In genomic region chr17:29361982-29362691, GRCm38 (mm10) we compare ENCODE assay signal across 12 mouse cellular contexts. TPM values are rescaled to one million over a fixed set of nuclear protein-coding genes. Genes with fewer than 3 reads are reported as not detected.
DNase-seq lines count a peak whose midpoint lies in the region.
"Had no signal": no experiment of that assay in that cellular context is flagged by ENCODE, and none has a peak within 500 bp of the region (broad histone marks: within the 10 kb centered on the region; RNA-seq: fewer than 3 reads in every experiment).

No protein-coding gene starts in this region.

- 55% methylated on average over 8 of the region's 8 CpGs for WGBS in embryonic facial prominence, embryonic 10.5 days

- H3K4me3 ChIP-seq in embryonic facial prominence, embryonic 10.5 days = no peak overlapping the region
- H3K4me3 ChIP-seq: embryonic facial prominence, embryonic 12.5 days; heart, embryonic 12.5 days; kidney, embryonic 15.5 days; limb, embryonic 15.5 days had no signal

- H3K36me3 ChIP-seq in embryonic facial prominence, embryonic 10.5 days (replicated peaks) = no peaks in the 10 kb centered on the region
- H3K36me3 ChIP-seq: embryonic facial prominence, embryonic 12.5 days; heart, embryonic 12.5 days; kidney, embryonic 15.5 days; limb, embryonic 15.5 days had no signal

- H3K4me1 ChIP-seq in embryonic facial prominence, embryonic 10.5 days = peaks cover 21% of the 10 kb centered on the region

- no peaks in the 10 kb centered on the region for H3K9me3 ChIP-seq in embryonic facial prominence, embryonic 10.5 days
- H3K9me3 ChIP-seq: embryonic facial prominence, embryonic 12.5 days; heart, embryonic 12.5 days; kidney, embryonic 15.5 days; limb, embryonic 15.5 days had no signal

- intact Hi-C loops in heart, postnatal 25 days (cut with DNase I) = no loop called here

- no peaks in the 10 kb centered on the region for H3K27me3 ChIP-seq in embryonic facial prominence, embryonic 10.5 days (replicated peaks; ENCODE audit: low read depth, poor library complexity, severe bottlenecking)
- H3K27me3 ChIP-seq: embryonic facial prominence, embryonic 12.5 days; kidney, embryonic 15.5 days; limb, embryonic 15.5 days had no signal

- DNase-seq in heart, adult 11 months = peak; percentile 95
- no peak for DNase-seq in heart, postnatal 25 days (ENCODE audit: low spot score)
- DNase-seq in CD4-positive helper T cell, adult 2 months (ENCODE audit: low read depth, low spot score) = peak; percentile 45
- peak; percentile 50 for DNase-seq in embryonic facial prominence, embryonic 10.5 days (ENCODE audit: low spot score)
- peak; percentile 42 for DNase-seq in monocyte, adult 2 months (ENCODE audit: low read depth in 1 of 2, low spot score in 2 of 2)
- DNase-seq in frontal cortex, postnatal 14 days (ENCODE audit: low spot score in 2 of 2) = no peak
- DNase-seq in adrenal gland, adult 2 months = no peak
- DNase-seq in ovary, postnatal 36 days (ENCODE audit: low spot score) = no peak

- no peak overlapping the region for H3K27ac ChIP-seq in embryonic facial prominence, embryonic 10.5 days (replicated peaks)
- H3K27ac ChIP-seq: embryonic facial prominence, embryonic 12.5 days; kidney, embryonic 15.5 days; limb, embryonic 15.5 days had no signal

RNA-seq across cellular contexts. Expression of gene Fgd2, which starts 1.4 kb away (rescaled TPM):
- total RNA-seq in heart, postnatal 25 days (2021) = 1 to 10 TPM; 1.8 to 2.7 TPM
- 10.2 and 12.3 TPM in 2 replicates for polyA plus RNA-seq in embryonic facial prominence, embryonic 10.5 days (2016; fragmentation: Nextera tagmentation; extraction: Ambion mirVana)
- total RNA-seq in adrenal gland, adult 2 months (2021) = 1 to 10 TPM; 2.6 to 3.4 TPM
- polyA plus RNA-seq in adrenal gland, adult 2 months (2012; rRNA removed) = 10.0 and 17.2 TPM in 2 replicates

RNA-seq across cellular contexts. Expression of gene Mtch1, which starts 14.4 kb away (rescaled TPM):
- 100 to 1,000 TPM; 220 TPM for total RNA-seq in heart, postnatal 25 days (2021)
- polyA plus RNA-seq in embryonic facial prominence, embryonic 10.5 days (2016; fragmentation: Nextera tagmentation; extraction: Ambion mirVana) = 278 and 280 TPM in 2 replicates
- total RNA-seq in adrenal gland, adult 2 months (2021) = 100 to 1,000 TPM; 220 to 280 TPM
- polyA plus RNA-seq in adrenal gland, adult 2 months (2012; rRNA removed) = 331 and 392 TPM in 2 replicates

RNA-seq across cellular contexts. Expression of gene Pi16, which starts 44.7 kb away (rescaled TPM):
- total RNA-seq in heart, postnatal 25 days (2021) = 10 to 100 TPM; 32.6 to 45.8 TPM
- polyA plus RNA-seq in embryonic facial prominence, embryonic 10.5 days (2016; fragmentation: Nextera tagmentation; extraction: Ambion mirVana) = 0.65 and 0.91 TPM in 2 replicates
- total RNA-seq in adrenal gland, adult 2 months (2021) = 10 to 100 TPM; 23.1 to 35.5 TPM
- 21.5 and 29.9 TPM in 2 replicates for polyA plus RNA-seq in adrenal gland, adult 2 months (2012; rRNA removed)

Comparison
In these comparisons a context has a peak if more than half of its experiments do, and no peak if none do; other contexts are left out.
1. DNase-seq: peak in heart, adult 11 months (single experiment), CD4-positive helper T cell, adult 2 months (single experiment), embryonic facial prominence, embryonic 10.5 days (single experiment) and monocyte, adult 2 months (2 of 2); none in heart, postnatal 25 days (single experiment), frontal cortex, postnatal 14 days (0 of 2), adrenal gland, adult 2 months (single experiment) and ovary, postnatal 36 days (single experiment).